ENCODE assay signal across 20 mouse cellular contexts in the genomic region with DNA sequence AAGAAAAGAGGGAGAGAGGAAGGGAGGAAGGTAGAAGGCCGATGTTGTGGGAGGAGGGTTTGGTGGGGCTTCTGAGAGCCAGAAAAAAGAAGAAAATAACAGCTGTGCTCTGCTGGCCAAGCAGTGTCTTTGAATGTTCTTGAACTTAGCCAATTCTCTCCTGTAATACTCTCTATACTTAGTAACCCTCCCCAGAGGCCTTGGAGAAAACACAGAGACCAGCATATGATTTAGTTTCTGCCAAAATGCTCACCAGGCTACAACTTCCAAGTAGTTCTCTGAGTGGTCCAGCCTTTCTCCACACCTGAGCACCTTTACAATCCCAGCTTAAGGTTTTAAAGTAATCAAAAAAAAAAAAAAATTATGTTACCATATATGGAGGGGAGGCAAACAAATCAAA. TPM values are rescaled to one million over a fixed set of nuclear protein-coding genes. Genes with fewer than 3 reads are reported as not detected.
A peak's percentile ranks its signal among the peaks of the same experiment; 100 is the strongest.
DNase-seq lines count a peak whose midpoint lies in the region; ATAC-seq lines count a peak whose summit lies in the region.
"Had no signal": no experiment of that assay in that cellular context is flagged by ENCODE, and none has a peak within 500 bp of the region (broad histone marks: within the 10 kb centered on the region; RNA-seq: fewer than 3 reads in every experiment).

No protein-coding gene starts in this region.

- 57% methylated on average over 1 of the region's 1 CpGs for WGBS in heart, embryonic 12.5 days
- WGBS in limb, embryonic 13.5 days: 38% methylated on average over 1 of the region's 1 CpGs
- 73% methylated on average over 1 of the region's 1 CpGs for WGBS in limb, embryonic 10.5 days

- H3K27me3 ChIP-seq in heart, embryonic 12.5 days (replicated peaks): no peaks in the 10 kb centered on the region
- H3K27me3 ChIP-seq in limb, embryonic 13.5 days: no peaks in the 10 kb centered on the region
- no peaks in the 10 kb centered on the region for H3K27me3 ChIP-seq in limb, embryonic 10.5 days (ENCODE audit: low read depth, poor library complexity, severe bottlenecking)
- H3K27me3 ChIP-seq: liver, embryonic 13.5 days; midbrain, embryonic 12.5 days had no signal

- ATAC-seq in heart, embryonic 12.5 days (ENCODE audit: insufficient number of reproducible peaks, low FRiP score): no peak
- ATAC-seq in limb, embryonic 13.5 days (ENCODE audit: low FRiP score, low read depth): no peak
- ATAC-seq: forebrain, postnatal 0 days had no signal

- H3K9me3 ChIP-seq in heart, embryonic 12.5 days (replicated peaks): no peaks in the 10 kb centered on the region
- H3K9me3 ChIP-seq in limb, embryonic 13.5 days: no peaks in the 10 kb centered on the region
- no peaks in the 10 kb centered on the region for H3K9me3 ChIP-seq in limb, embryonic 10.5 days (replicated peaks)
- H3K9me3 ChIP-seq: liver, embryonic 13.5 days; midbrain, embryonic 12.5 days had no signal

- no peak overlapping the region for H3K4me2 ChIP-seq in heart, embryonic 12.5 days
- H3K4me2 ChIP-seq in limb, embryonic 13.5 days (replicated peaks): no peak overlapping the region
- H3K4me2 ChIP-seq: hindbrain, embryonic 14.5 days; liver, embryonic 13.5 days; midbrain, embryonic 12.5 days had no signal

- no peak overlapping the region for H3K9ac ChIP-seq in heart, embryonic 12.5 days
- no peak overlapping the region for H3K9ac ChIP-seq in limb, embryonic 13.5 days
- H3K9ac ChIP-seq: forebrain, postnatal 0 days; hindbrain, embryonic 14.5 days; liver, embryonic 13.5 days; midbrain, embryonic 12.5 days had no signal

- no peaks in the 10 kb centered on the region for H3K4me1 ChIP-seq in heart, embryonic 12.5 days (replicated peaks)
- peaks cover 5% of the 10 kb centered on the region for H3K4me1 ChIP-seq in limb, embryonic 13.5 days
- 0 out of 2 replicates have a peak, but pooled peaks cover 4% of the 10 kb centered on the region for H3K4me1 ChIP-seq in limb, embryonic 10.5 days
- H3K4me1 ChIP-seq: liver, embryonic 13.5 days; midbrain, embryonic 12.5 days had no signal

- no peak overlapping the region for H3K27ac ChIP-seq in heart, embryonic 12.5 days (ENCODE audit: poor library complexity, severe bottlenecking)
- 0 out of 2 replicates have a peak overlapping the region, but pooled peaks have one; percentile 3 for H3K27ac ChIP-seq in limb, embryonic 13.5 days
- no peak overlapping the region for H3K27ac ChIP-seq in limb, embryonic 10.5 days
- H3K27ac ChIP-seq: hindbrain, embryonic 14.5 days; layer of hippocampus, adult 2 months; liver, embryonic 13.5 days; midbrain, embryonic 12.5 days had no signal

- peaks cover 10% of the 10 kb centered on the region for H3K36me3 ChIP-seq in heart, embryonic 12.5 days
- H3K36me3 ChIP-seq in limb, embryonic 13.5 days: peaks cover 9% of the 10 kb centered on the region; the same call in 1 of the 2 replicates
- peaks cover 7% of the 10 kb centered on the region for H3K36me3 ChIP-seq in limb, embryonic 10.5 days

- no peak overlapping the region for H3K4me3 ChIP-seq in heart, embryonic 12.5 days
- H3K4me3 ChIP-seq in limb, embryonic 13.5 days: no peak overlapping the region
- no peak overlapping the region for H3K4me3 ChIP-seq in limb, embryonic 10.5 days
- H3K4me3 ChIP-seq: layer of hippocampus, adult 2 months; liver, embryonic 13.5 days; midbrain, embryonic 12.5 days had no signal

- peak; percentile 19 for DNase-seq in adrenal gland, postnatal 10 days
- DNase-seq in adrenal gland, postnatal 36 days: no peak
- peak; percentile 21 to 52 for DNase-seq in heart, adult 18-20 months
- no peak for DNase-seq in limb, embryonic 10.5 days (ENCODE audit: low spot score)
- DNase-seq in layer of hippocampus, adult 18-20 months (ENCODE audit: low spot score in 2 of 2): no peak
- DNase-seq: cerebellum, adult 11-12 months; cerebellum, postnatal 10 days; forebrain, postnatal 0 days; kidney, adult 2 months; kidney, postnatal 10 days; liver, embryonic 13.5 days; lung, adult 2 months; lung, postnatal 14 days; thymus, adult 18-20 months; thymus, postnatal 36 days had no signal

RNA-seq across cellular contexts. Expression of gene Rpp40, which starts 27.9 kb away (rescaled TPM):
- 10 to 100 TPM; 13.0 TPM for total RNA-seq in adrenal gland, postnatal 10 days (2021)
- total RNA-seq in adrenal gland, postnatal 36 days (2021): 10 to 100 TPM; 13.9 to 20.8 TPM
- total RNA-seq in heart, adult 18-20 months (2021): 1 to 10 TPM; 3.5 to 7.3 TPM
- 11.4 and 12.0 TPM in 2 replicates for polyA plus RNA-seq in heart, embryonic 12.5 days (2016; fragmentation: Nextera tagmentation; extraction: Ambion mirVana)
- 21.7 and 22.0 TPM in 2 replicates for polyA plus RNA-seq in limb, embryonic 13.5 days (2015; fragmentation: Nextera tagmentation; extraction: Ambion mirVana)
- 26.4 and 29.5 TPM in 2 replicates for polyA plus RNA-seq in limb, embryonic 10.5 days (2016; fragmentation: Nextera tagmentation; extraction: Ambion mirVana)
- total RNA-seq in layer of hippocampus, adult 18-20 months (2021): 1 to 10 TPM; 6.1 to 10.0 TPM

Comparison
In these comparisons a context has a peak if more than half of its experiments do, and no peak if none do; other contexts are left out.
1. DNase-seq: peak in adrenal gland, postnatal 10 days (single experiment) and heart, adult 18-20 months (2 of 2); none in adrenal gland, postnatal 36 days (0 of 2), limb, embryonic 10.5 days (single experiment) and layer of hippocampus, adult 18-20 months (0 of 2).